Mouse (Mus musculus): Measurements from ENCODE around the gene Maats1. TPM values are rescaled to one million over a fixed set of nuclear protein-coding genes. Genes with fewer than 3 reads are reported as not detected.

Maats1 gene
- polyA plus RNA-seq, 1 experiment from 2014 or later, result 0.20 TPM

DNA sequence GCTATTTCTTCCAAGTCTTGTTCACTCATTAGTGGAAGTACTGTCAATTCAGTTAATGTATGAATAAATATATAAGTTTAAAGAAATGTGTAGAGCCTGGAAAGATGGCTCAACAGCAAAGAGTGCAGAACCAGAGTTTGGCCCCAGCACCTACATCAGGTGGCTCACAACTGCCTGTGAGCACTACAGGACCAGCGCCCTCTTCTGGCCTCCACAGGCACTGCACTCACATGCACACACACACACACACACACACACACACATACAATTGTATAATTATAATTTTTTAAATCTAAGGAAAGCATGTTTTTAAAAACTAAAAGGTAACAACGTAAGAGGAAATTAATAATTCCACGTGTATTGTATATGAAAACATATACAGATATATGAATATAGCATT is 12.6 kb downstream of the Maats1 start:
- Histone ChIP-seq H3K4me3 (ENCODE audit: low read depth, low read length) (no peak overlapping the region), H3K4me1 (ENCODE audit: control insufficient read depth, insufficient read depth, low read length) (no peaks in the 10 kb centered on the region), H3K36me3 (ENCODE audit: control insufficient read depth, insufficient read depth, low read length) (no peaks in the 10 kb centered on the region), H3K27me3 (ENCODE audit: control insufficient read depth, insufficient read depth, low read length) (no peaks in the 10 kb centered on the region), H3K9ac (ENCODE audit: low read length) (no peak overlapping the region), H3K9me3 (ENCODE audit: control insufficient read depth, low read length) (no peaks in the 10 kb centered on the region), H3K27ac (replicated peaks; ENCODE audit: low read depth, low read length) (no peak overlapping the region), H3K4me2 (ENCODE audit: low read depth, severe bottlenecking) (no peak overlapping the region)
- DNase-seq (ENCODE audit: low spot score) (no peak), ATAC-seq (ENCODE audit: insufficient number of reproducible peaks, low FRiP score, low TSS enrichment, low read depth) (no peak)
- 90% methylated on average over 3 of the region's 3 CpGs for WGBS

DNA sequence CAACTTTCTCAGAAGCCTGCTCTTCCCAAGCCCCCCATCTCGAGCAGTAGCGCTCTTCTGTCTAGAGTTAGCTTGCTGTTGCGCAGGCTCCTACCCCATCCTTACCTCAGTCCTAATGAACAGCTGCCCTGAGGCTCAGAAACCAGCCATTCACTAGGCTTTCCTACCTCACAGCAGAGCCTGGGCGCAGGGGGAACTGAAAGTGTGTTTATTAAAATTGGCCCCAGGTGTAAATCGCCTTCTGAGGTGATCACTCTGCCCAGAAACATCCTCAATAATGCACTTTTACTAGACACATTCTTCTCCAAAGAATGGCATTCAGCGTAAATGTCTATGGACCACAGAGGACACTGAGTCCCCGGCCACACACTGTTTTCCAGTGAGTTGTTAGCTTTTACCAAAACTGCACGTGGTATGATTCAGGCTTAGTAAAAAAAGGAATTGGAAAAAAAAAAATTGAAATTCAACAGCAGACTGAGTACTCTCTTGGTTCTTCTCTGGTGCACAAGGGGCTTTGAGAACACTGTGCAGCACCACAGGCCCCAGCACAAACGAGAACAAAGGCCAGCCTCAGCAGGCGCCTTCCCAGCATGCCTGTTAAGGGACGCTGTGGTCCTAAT is 15.1 kb downstream of the Maats1 start:
- H3K4me2 ChIP-seq (ENCODE audit: low read depth, severe bottlenecking), result no peak overlapping the region
- no peak overlapping the region for H3K9ac ChIP-seq (ENCODE audit: low read length)
- WGBS, result 81% methylated on average over 11 of the region's 11 CpGs
- no peak for DNase-seq (ENCODE audit: low spot score)
- no peak overlapping the region for H3K4me3 ChIP-seq (ENCODE audit: low read depth, low read length)
- no peak overlapping the region for H3K27ac ChIP-seq (replicated peaks; ENCODE audit: low read depth, low read length)
- no peaks in the 10 kb centered on the region for H3K9me3 ChIP-seq (ENCODE audit: control insufficient read depth, low read length)
- H3K27me3 ChIP-seq (ENCODE audit: control insufficient read depth, insufficient read depth, low read length), result no peaks in the 10 kb centered on the region
- no peak for ATAC-seq (ENCODE audit: insufficient number of reproducible peaks, low FRiP score, low TSS enrichment, low read depth)
- H3K4me1 ChIP-seq (ENCODE audit: control insufficient read depth, insufficient read depth, low read length), result no peaks in the 10 kb centered on the region
- no peaks in the 10 kb centered on the region for H3K36me3 ChIP-seq (ENCODE audit: control insufficient read depth, insufficient read depth, low read length)

DNA sequence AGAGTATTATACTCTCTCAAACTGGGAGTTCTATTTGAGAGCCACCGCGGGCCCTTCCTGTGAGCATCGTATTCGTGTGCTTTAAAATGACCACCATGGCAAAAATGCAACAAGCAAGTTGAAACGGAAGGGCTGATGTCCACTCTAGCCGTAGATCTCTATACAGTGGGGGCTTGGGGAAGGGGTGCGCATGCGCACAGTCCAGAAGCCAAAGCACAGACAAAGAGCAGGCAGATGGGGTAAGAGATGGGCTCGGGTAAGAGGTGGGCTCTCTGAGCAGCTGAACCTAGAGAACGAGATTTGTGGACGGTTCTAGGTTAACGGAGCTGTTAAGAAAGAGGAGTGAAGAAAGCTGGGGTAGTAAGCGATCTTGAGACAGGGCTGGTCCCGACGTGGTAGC is 17.6 kb downstream of the Maats1 start:
- H3K4me1 ChIP-seq (ENCODE audit: control insufficient read depth, insufficient read depth, low read length), result no peaks in the 10 kb centered on the region
- ATAC-seq (ENCODE audit: insufficient number of reproducible peaks, low FRiP score, low TSS enrichment, low read depth) (no peak), DNase-seq (ENCODE audit: low spot score) (no peak)
- 89% methylated on average over 15 of the region's 15 CpGs for WGBS
- no peak overlapping the region for H3K27ac ChIP-seq (replicated peaks; ENCODE audit: low read depth, low read length)
- H3K4me3 ChIP-seq (ENCODE audit: low read depth, low read length), result no peak overlapping the region
- no peak overlapping the region for H3K9ac ChIP-seq (ENCODE audit: low read length)
- H3K4me2 ChIP-seq (ENCODE audit: low read depth, severe bottlenecking), result no peak overlapping the region
- no peaks in the 10 kb centered on the region for H3K9me3 ChIP-seq (ENCODE audit: control insufficient read depth, low read length)
- H3K36me3 ChIP-seq (ENCODE audit: control insufficient read depth, insufficient read depth, low read length), result no peaks in the 10 kb centered on the region
- H3K27me3 ChIP-seq (ENCODE audit: control insufficient read depth, insufficient read depth, low read length), result no peaks in the 10 kb centered on the region

DNA sequence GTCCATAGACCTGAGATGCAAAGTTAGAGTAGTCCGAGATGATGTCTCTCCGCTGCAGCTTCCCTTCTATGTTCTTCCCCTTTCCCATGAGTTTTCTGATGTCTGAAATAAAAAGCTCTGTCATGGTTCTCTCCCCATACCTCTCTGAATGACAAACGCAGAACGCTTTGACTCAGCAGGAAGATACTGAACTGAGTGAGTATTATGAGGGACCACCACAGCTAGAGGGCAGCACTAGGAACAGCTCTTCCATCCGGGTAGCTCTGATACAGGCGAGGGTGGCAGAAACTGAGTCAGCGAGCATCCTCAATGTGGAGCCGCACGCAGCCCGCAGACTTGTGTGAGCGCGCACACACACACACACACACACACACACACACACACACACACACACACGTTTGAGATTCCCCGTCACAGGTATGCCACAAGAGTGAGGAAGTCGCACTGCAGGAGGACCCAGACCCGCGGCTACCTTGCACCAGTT is 20.4 kb downstream of the Maats1 start:
- DNase-seq (ENCODE audit: low spot score) (peak; percentile 68), ATAC-seq (ENCODE audit: insufficient number of reproducible peaks, low FRiP score, low TSS enrichment, low read depth) (no peak)
- H3K27ac ChIP-seq (replicated peaks; ENCODE audit: low read depth, low read length), result no peak overlapping the region

DNA sequence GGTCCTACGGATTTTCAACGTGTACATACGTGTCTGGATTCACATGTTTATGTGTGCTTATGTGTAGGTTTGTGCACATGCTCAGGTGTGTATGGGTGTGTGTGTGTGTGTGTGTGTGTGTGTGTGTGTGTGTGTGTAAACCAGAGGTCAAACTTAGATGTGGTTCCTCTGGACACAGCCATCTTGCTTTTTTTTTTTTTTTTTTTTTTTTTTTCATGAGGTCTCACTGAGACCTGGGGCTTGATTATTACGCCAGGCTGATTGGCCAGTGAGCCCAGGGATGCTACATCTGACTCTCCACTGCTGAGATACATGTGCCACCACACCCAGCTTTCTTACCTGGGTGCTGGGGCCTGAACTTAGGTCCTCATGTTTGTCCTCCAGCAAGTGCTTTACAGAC is 22.9 kb downstream of the Maats1 start:
- DNase-seq (ENCODE audit: low spot score) (no peak), ATAC-seq (ENCODE audit: insufficient number of reproducible peaks, low FRiP score, low TSS enrichment, low read depth) (no peak)
- Histone ChIP-seq H3K4me1 (ENCODE audit: control insufficient read depth, insufficient read depth, low read length) (no peaks in the 10 kb centered on the region), H3K4me3 (ENCODE audit: low read depth, low read length) (no peak overlapping the region), H3K4me2 (ENCODE audit: low read depth, severe bottlenecking) (no peak overlapping the region), H3K9me3 (ENCODE audit: control insufficient read depth, low read length) (no peaks in the 10 kb centered on the region), H3K27me3 (ENCODE audit: control insufficient read depth, insufficient read depth, low read length) (no peaks in the 10 kb centered on the region), H3K27ac (replicated peaks; ENCODE audit: low read depth, low read length) (no peak overlapping the region), H3K36me3 (ENCODE audit: control insufficient read depth, insufficient read depth, low read length) (no peaks in the 10 kb centered on the region), H3K9ac (ENCODE audit: low read length) (no peak overlapping the region)
- WGBS, result 93% methylated on average over 4 of the region's 4 CpGs

More for the DNA sequence above, 20.4 kb downstream of the Maats1 start:
- Histone ChIP-seq H3K27me3 (ENCODE audit: control insufficient read depth, insufficient read depth, low read length) (no peaks in the 10 kb centered on the region), H3K9ac (ENCODE audit: low read length) (no peak overlapping the region), H3K4me2 (ENCODE audit: low read depth, severe bottlenecking) (peak overlapping the region; percentile 22; the same call in 1 of the 2 replicates), H3K36me3 (ENCODE audit: control insufficient read depth, insufficient read depth, low read length) (no peaks in the 10 kb centered on the region), H3K9me3 (ENCODE audit: control insufficient read depth, low read length) (no peaks in the 10 kb centered on the region), H3K4me1 (ENCODE audit: control insufficient read depth, insufficient read depth, low read length) (no peaks in the 10 kb centered on the region), H3K4me3 (ENCODE audit: low read depth, low read length) (no peak overlapping the region)
- WGBS, result 31% methylated on average over 17 of the region's 17 CpGs

DNA sequence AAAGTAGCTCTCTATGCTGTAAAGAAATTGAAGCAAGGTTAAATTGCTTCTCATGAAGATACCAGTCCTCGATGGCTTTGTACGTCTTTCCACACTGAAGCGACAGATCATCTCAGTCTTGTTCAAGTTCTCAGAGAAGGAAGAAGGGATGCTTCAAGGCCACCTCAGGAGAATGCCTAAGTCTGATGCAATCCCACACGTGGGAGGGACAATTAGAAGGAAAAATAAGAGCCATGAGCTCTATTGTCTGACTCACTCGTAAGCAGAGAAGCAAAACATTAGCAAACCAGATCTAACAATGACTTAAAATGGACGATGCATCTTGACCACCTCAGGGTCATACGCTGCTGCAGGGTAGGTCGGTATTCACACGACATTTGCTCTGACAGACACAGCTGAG is 23.5 kb downstream of the Maats1 start:
- Histone ChIP-seq H3K36me3 (ENCODE audit: control insufficient read depth, insufficient read depth, low read length) (no peaks in the 10 kb centered on the region), H3K27ac (replicated peaks; ENCODE audit: low read depth, low read length) (no peak overlapping the region), H3K9me3 (ENCODE audit: control insufficient read depth, low read length) (no peaks in the 10 kb centered on the region), H3K4me2 (ENCODE audit: low read depth, severe bottlenecking) (no peak overlapping the region), H3K4me1 (ENCODE audit: control insufficient read depth, insufficient read depth, low read length) (no peaks in the 10 kb centered on the region), H3K27me3 (ENCODE audit: control insufficient read depth, insufficient read depth, low read length) (no peaks in the 10 kb centered on the region), H3K9ac (ENCODE audit: low read length) (no peak overlapping the region), H3K4me3 (ENCODE audit: low read depth, low read length) (no peak overlapping the region)
- ATAC-seq (ENCODE audit: insufficient number of reproducible peaks, low FRiP score, low TSS enrichment, low read depth), result no peak
- no peak for DNase-seq (ENCODE audit: low spot score)
- 87% methylated on average over 9 of the region's 9 CpGs for WGBS

DNA sequence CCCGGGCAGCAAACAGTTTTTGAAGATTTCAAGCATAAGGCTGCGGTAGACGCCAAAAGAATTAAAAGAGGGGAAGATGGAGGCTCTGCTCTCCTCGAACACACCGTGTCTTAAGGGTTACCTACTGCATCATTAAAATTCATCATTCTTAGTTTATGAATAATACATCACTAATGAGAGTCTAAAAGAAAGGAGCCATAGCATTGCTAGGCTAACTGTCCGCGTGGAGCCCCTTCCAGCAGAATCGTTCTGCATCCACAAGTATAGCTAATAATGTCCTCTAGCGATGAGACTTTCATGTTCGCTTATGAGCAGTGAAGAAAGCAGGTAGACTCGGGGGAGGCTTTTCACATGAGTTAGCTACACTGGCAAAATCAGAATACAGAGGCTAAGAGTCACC is 33.7 kb downstream of the Maats1 start:
- H3K9ac ChIP-seq (ENCODE audit: low read length), result no peak overlapping the region
- H3K4me1 ChIP-seq (ENCODE audit: control insufficient read depth, insufficient read depth, low read length), result peaks cover 14% of the 10 kb centered on the region
- no peak overlapping the region for H3K4me2 ChIP-seq (ENCODE audit: low read depth, severe bottlenecking)
- H3K36me3 ChIP-seq (ENCODE audit: control insufficient read depth, insufficient read depth, low read length), result no peaks in the 10 kb centered on the region
- WGBS, result 89% methylated on average over 11 of the region's 11 CpGs
- no peak overlapping the region for H3K4me3 ChIP-seq (ENCODE audit: low read depth, low read length)
- no peaks in the 10 kb centered on the region for H3K27me3 ChIP-seq (ENCODE audit: control insufficient read depth, insufficient read depth, low read length)
- H3K27ac ChIP-seq (replicated peaks; ENCODE audit: low read depth, low read length), result 0 out of 2 replicates have a peak overlapping the region, but pooled peaks have one; percentile 68
- DNase-seq (ENCODE audit: low spot score), result no peak
- no peak for ATAC-seq (ENCODE audit: insufficient number of reproducible peaks, low FRiP score, low TSS enrichment, low read depth)
- no peaks in the 10 kb centered on the region for H3K9me3 ChIP-seq (ENCODE audit: control insufficient read depth, low read length)

- Histone ChIP-seq H3K4me3 (ENCODE audit: low read depth, low read length) (no peak overlapping the region), H3K36me3 (ENCODE audit: control insufficient read depth, insufficient read depth, low read length) (no peaks in the 10 kb centered on the region), H3K9me3 (ENCODE audit: control insufficient read depth, low read length) (no peaks in the 10 kb centered on the region), H3K4me1 (ENCODE audit: control insufficient read depth, insufficient read depth, low read length) (peaks cover 14% of the 10 kb centered on the region), H3K4me2 (ENCODE audit: low read depth, severe bottlenecking) (no peak overlapping the region), H3K9ac (ENCODE audit: low read length) (no peak overlapping the region), H3K27ac (replicated peaks; ENCODE audit: low read depth, low read length) (peak overlapping the region; percentile 68; the same call in 1 of the 2 replicates), H3K27me3 (ENCODE audit: control insufficient read depth, insufficient read depth, low read length) (no peaks in the 10 kb centered on the region)
- WGBS, result 49% methylated on average over 7 of the region's 7 CpGs
- DNase-seq (ENCODE audit: low spot score) (no peak), ATAC-seq (ENCODE audit: insufficient number of reproducible peaks, low FRiP score, low TSS enrichment, low read depth) (0 out of 2 replicates have a peak, but pooled peaks have one; percentile 37)
Observed at GRCm38 (mm10) chr16:38307651-38308050, 34.3 kb downstream of the Maats1 start.

- H3K9ac ChIP-seq (ENCODE audit: low read length), result no peak overlapping the region
- H3K4me1 ChIP-seq (ENCODE audit: control insufficient read depth, insufficient read depth, low read length), result peaks cover 14% of the 10 kb centered on the region
- H3K9me3 ChIP-seq (ENCODE audit: control insufficient read depth, low read length), result no peaks in the 10 kb centered on the region
- DNase-seq (ENCODE audit: low spot score), result peak; percentile 64
- no peaks in the 10 kb centered on the region for H3K27me3 ChIP-seq (ENCODE audit: control insufficient read depth, insufficient read depth, low read length)
- 22% methylated on average over 5 of the region's 5 CpGs for WGBS
- H3K36me3 ChIP-seq (ENCODE audit: control insufficient read depth, insufficient read depth, low read length), result no peaks in the 10 kb centered on the region
- no peak overlapping the region for H3K4me3 ChIP-seq (ENCODE audit: low read depth, low read length)
- H3K4me2 ChIP-seq (ENCODE audit: low read depth, severe bottlenecking), result no peak overlapping the region
- peak overlapping the region; percentile 68; the same call in 1 of the 2 replicates for H3K27ac ChIP-seq (replicated peaks; ENCODE audit: low read depth, low read length)
- ATAC-seq (ENCODE audit: insufficient number of reproducible peaks, low FRiP score, low TSS enrichment, low read depth), result peak; percentile 84
Observed at GRCm38 (mm10) chr16:38307221-38307605, 34.7 kb downstream of the Maats1 start.
